Mouse (Mus musculus) c-Kit-positive CD71-positive TER-119-negative erythroid progenitor cells, embryonic 14.5 days (primary cell): ENCODE results near the gene Prom1.

Source experiments
- DNase-seq: peaks from one replicate; pipeline ENCODE4 v3.0.0-alpha.2; 2013; ENCODE audit warnings: low read depth

Gene Prom1

GRCm38 (mm10) chr5:44080276-44081054, 21.4 kb downstream of the Prom1 start:
- DNase-seq: no peak

- no peak for DNase-seq
These were observed 26.4 kb downstream of the Prom1 start for GRCm38 (mm10) chr5:44075432-44075831.

GRCm38 (mm10) chr5:44073634-44074033, 28.2 kb downstream of the Prom1 start:
- no peak for DNase-seq

GRCm38 (mm10) chr5:44070529-44071133, 31.2 kb downstream of the Prom1 start:
- DNase-seq: no peak

- DNase-seq: no peak
These were observed 43.6 kb downstream of the Prom1 start for GRCm38 (mm10) chr5:44058258-44058657.

GRCm38 (mm10) chr5:44050213-44050612, 51.6 kb downstream of the Prom1 start:
- no peak for DNase-seq

GRCm38 (mm10) chr5:44049395-44049976, 52.3 kb downstream of the Prom1 start:
- no peak for DNase-seq

GRCm38 (mm10) chr5:44048568-44049363, 53.1 kb downstream of the Prom1 start:
- peak; percentile 17 for DNase-seq

- no peak for DNase-seq
These were observed 60.1 kb downstream of the Prom1 start for GRCm38 (mm10) chr5:44041725-44042124.

GRCm38 (mm10) chr5:44041056-44041455, 60.8 kb downstream of the Prom1 start:
- no peak for DNase-seq

GRCm38 (mm10) chr5:43998295-43998989, 103.4 kb downstream of the Prom1 start:
- no peak for DNase-seq

- no peak for DNase-seq
These were observed 104.2 kb downstream of the Prom1 start for GRCm38 (mm10) chr5:43997626-43998025.

- no peak for DNase-seq
These were observed 105.7 kb downstream of the Prom1 start for GRCm38 (mm10) chr5:43996162-43996561.

GRCm38 (mm10) chr5:43994981-43995380, 106.9 kb downstream of the Prom1 start:
- no peak for DNase-seq

- DNase-seq: no peak
These were observed 111.5 kb downstream of the Prom1 start for GRCm38 (mm10) chr5:43990316-43990715.

GRCm38 (mm10) chr5:43989017-43989416, 112.8 kb downstream of the Prom1 start:
- no peak for DNase-seq

GRCm38 (mm10) chr5:43986212-43986611, 115.6 kb downstream of the Prom1 start:
- no peak for DNase-seq

GRCm38 (mm10) chr5:43982896-43983295, 118.9 kb downstream of the Prom1 start:
- no peak for DNase-seq

GRCm38 (mm10) chr5:43981620-43982019, 120.2 kb downstream of the Prom1 start, which contains the start of gene Fgfbp1:
Fgfbp1 (minus strand) TSS chr5:43981779.
- DNase-seq: no peak

GRCm38 (mm10) chr5:43980397-43980796, 121.4 kb downstream of the Prom1 start:
- DNase-seq: no peak

GRCm38 (mm10) chr5:43976821-43977561, 124.8 kb downstream of the Prom1 start:
- no peak for DNase-seq
